Mouse (Mus musculus) G1E (cell line): ENCODE measurements at regions not wholly inside any gene's neighbourhood (a gene's known extent, or its start where the extent isn't known, plus 50 kb on each side); places are given as distances from the start of the nearest gene placed in this dataset.

ENCODE experiments used
- CTCF ChIP-seq: IDR thresholded peaks from 2 replicates; pipeline ENCODE4 v1.5.1; 2012; ENCODE audit warnings: low read depth, low read length, inconsistent platforms, mixed read lengths
- GATA1 ChIP-seq: IDR thresholded peaks from 2 replicates; pipeline ENCODE4 v1.6.1; 2012; ENCODE audit warnings: borderline replicate concordance, low read length, inconsistent platforms, mixed read lengths

GRCm38 (mm10) chr12:99123611-99124495 lies 203.5 kb downstream of the Ttc8 start:
- TF ChIP-seq CTCF (no peak), GATA1 (no peak)
